Mouse (Mus musculus) right cerebral cortex, postnatal 14 days (tissue): Measurements from ENCODE around the gene Nuak2.
"Not testable (repeated sequence)": the region's sequence is repeated elsewhere in the genome, so short reads cannot be mapped to it uniquely, and the experiment has no call there.

Experiments used
- DNase-seq: peaks from one replicate; pipeline ENCODE4 v3.0.0; 2022

Nuak2 gene

GRCm38 (mm10) chr1:132315889-132316624, at the start of gene Nuak2:
Gene Nuak2, plus strand, starts transcription at chr1:132316126.
- peak; percentile 75 for DNase-seq

DNA sequence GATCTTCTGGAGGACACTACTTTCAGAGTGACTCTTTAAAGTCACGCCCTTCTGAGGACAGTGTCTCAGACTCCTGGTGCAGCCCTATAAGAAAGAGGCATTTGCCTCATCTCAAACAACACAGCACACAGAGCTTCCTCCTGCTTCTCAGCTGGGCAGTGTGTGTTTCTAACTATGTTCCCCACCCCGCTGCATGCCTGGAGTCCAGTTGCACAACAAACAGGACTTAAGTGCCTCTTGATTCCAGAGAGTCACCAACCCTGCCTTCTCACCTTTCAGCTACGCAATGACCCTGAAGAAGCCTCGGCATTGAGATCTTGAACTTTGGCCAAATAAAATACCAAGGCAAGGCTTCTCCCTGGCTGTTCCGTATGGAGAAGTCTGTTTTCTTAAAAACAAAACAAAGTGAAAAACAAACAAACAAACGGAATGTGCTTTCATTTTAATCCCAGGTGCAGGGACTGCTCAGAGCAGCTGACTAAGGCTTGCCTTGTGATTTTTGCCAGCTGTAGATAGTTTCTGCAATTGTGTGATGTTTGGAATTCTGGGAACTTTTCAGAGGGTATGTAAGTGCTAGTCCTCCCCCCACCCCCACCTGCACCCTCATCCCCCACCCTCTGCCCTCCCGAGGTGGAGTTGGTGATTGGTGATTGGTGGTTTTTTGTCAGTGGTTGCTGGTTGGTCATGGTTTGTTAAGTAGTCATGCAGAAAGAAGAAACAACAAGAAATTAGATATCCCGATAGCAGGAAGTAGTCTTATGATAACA, 49.0 kb upstream of the Nuak2 start:
- DNase-seq: no peak

DNA sequence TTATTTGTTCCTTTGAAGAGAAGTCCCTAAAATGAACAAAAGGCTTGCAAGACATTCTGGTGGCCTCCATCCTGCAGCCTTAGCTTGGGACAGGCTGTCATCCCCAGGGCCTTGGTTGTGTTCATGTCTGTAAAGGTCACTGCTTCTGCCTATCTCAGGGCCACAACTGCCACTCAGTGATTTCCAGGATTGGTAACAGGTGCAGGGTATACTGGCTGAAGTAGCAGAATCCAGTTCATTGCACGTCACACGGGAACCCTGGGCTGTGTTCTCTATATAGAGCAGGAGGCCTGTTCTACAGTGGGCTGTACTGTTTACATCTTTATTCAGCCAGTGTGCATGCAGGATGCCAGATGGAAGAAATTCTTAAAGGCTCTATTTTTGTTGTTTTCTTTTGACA, 48.0 kb upstream of the Nuak2 start:
- DNase-seq: no peak

- DNase-seq: no peak
Observed at GRCm38 (mm10) chr1:132268418-132269060, 47.4 kb upstream of the Nuak2 start.

GRCm38 (mm10) chr1:132271237-132271636, 44.7 kb upstream of the Nuak2 start:
- DNase-seq: no peak

- no peak for DNase-seq
Observed at GRCm38 (mm10) chr1:132276694-132277093, 39.2 kb upstream of the Nuak2 start.

DNA sequence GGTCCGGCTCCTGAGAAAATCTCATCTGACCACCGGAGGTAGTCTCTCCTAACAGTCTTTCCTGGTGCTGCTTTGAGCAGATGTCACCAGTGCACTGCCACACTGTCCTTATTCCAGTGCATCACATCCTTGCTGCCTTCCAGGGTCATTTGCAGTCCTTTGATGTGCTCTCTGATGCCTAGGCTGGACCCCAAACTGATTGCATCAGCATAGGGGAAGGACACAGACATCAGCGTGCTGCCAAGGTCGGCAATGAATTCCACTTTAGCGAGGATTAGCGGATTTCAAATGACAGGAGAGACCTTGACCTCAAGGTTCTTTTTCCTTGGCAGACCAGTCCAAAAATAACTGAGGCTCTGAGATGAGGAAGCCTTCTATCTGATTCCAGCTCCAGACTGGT, 38.8 kb upstream of the Nuak2 start:
- no peak for DNase-seq

GRCm38 (mm10) chr1:132280636-132281035, 35.3 kb upstream of the Nuak2 start:
- not testable (repeated sequence) for DNase-seq

GRCm38 (mm10) chr1:132281523-132282176, 34.3 kb upstream of the Nuak2 start:
- no peak for DNase-seq

DNA sequence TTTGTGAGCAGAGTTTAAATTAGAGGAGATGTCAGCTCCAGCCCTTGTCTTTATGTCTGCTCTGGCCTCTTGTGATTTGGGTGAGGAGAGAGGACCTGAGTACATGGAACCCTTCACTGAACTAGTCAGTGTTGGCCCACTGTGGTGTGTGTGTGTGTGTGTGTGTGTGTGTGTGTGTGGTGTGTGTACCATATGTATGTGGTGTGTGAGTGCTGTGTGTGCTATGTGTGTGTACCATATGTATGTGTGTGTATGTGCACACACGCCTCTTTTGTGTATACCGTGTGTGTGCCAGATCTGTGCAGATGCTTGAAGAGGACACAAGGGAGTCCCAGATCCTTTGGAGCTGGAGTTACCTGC, 33.8 kb upstream of the Nuak2 start:
- no peak for DNase-seq

DNA sequence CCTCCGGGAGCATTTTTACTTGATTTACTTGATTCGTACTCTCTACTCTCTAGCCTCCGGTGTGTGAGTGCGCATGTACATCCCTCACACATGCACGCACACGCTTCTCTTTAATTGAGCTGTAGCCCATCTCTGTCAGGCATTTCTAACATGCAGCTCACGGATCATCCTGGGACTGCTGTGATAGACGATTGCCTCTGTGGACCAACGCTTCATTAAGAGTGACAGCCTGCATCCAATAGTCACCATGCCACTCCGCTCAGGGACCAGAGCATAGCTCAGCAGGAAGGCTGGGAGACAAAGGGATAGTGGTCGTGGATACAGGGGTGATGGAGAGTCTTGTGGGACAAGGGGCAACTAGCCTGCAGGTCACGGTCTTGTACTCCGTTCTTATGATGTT, 32.9 kb upstream of the Nuak2 start:
- no peak for DNase-seq

GRCm38 (mm10) chr1:132286735-132287134, 29.2 kb upstream of the Nuak2 start:
- DNase-seq: no peak

- DNase-seq: no peak
Observed at GRCm38 (mm10) chr1:132287445-132287844, 28.5 kb upstream of the Nuak2 start.

GRCm38 (mm10) chr1:132287991-132288451, 27.9 kb upstream of the Nuak2 start:
- no peak for DNase-seq

GRCm38 (mm10) chr1:132289965-132290364, 26.0 kb upstream of the Nuak2 start:
- DNase-seq: no peak

- DNase-seq: no peak
Observed at GRCm38 (mm10) chr1:132290921-132291675, 24.8 kb upstream of the Nuak2 start.

DNA sequence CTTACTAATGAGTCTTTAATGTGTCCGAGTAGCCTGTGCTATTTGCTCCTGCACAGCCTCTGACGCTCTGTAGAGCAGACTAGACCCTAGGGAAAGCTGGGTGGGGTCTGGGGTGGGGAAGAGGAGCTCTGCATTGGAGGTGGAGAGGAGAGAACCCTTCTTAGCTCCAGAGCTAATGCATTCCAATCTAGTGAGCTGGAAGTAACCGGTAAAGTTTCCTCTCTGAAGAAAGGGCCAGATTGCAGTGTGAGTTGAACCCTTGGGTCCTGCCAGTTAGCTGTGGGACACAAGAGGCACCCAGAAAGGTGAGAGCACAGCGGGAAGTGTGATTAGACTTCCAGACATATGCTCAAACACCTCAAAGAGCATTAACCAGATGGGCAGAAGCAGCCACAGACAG, 24.2 kb upstream of the Nuak2 start:
- no peak for DNase-seq

GRCm38 (mm10) chr1:132292318-132293129, 23.4 kb upstream of the Nuak2 start:
- DNase-seq: peak; percentile 33

- no peak for DNase-seq
Observed at GRCm38 (mm10) chr1:132295506-132295905, 20.4 kb upstream of the Nuak2 start.

- peak; percentile 44 for DNase-seq
Observed at GRCm38 (mm10) chr1:132296051-132296450, 19.9 kb upstream of the Nuak2 start.

GRCm38 (mm10) chr1:132298425-132298800, 17.5 kb upstream of the Nuak2 start, which contains the start of gene Klhdc8a:
Gene Klhdc8a, plus strand, starts transcription at chr1:132298626.
- peak; percentile 55 for DNase-seq
